Mouse (Mus musculus) kidney, embryonic 15.5 days (tissue): ENCODE measurements around the gene Cmtm5. TPM values are rescaled to one million over a fixed set of nuclear protein-coding genes. Genes with fewer than 3 reads are reported as not detected.

Source experiments
- ATAC-seq: fragments of 200-750 bp; cut with Nextera tagmentation; replicated peaks from 2 replicates; pipeline ENCODE4 v1.8.0; 2017; ENCODE audit warnings: moderate TSS enrichment; ENCODE audit not compliant: low FRiP score
- H3K27ac ChIP-seq: fragments of 300-500 bp; sonication (generic); 2 replicates; pipeline ENCODE4 v1.5.1; 2015; ENCODE audit warnings: mild to moderate bottlenecking, inconsistent platforms
- H3K27me3 ChIP-seq: fragments of 300-500 bp; sonication (generic); 2 replicates; pipeline ENCODE4 v1.6.1; 2015; ENCODE audit warnings: inconsistent platforms
- H3K36me3 ChIP-seq: fragments of 300-500 bp; sonication (generic); 2 replicates; pipeline ENCODE4 v1.6.1; 2015; ENCODE audit warnings: inconsistent platforms
- H3K4me1 ChIP-seq: fragments of 300-500 bp; sonication (generic); 2 replicates; pipeline ENCODE4 v1.6.1; 2015; ENCODE audit warnings: inconsistent platforms
- H3K4me2 ChIP-seq: fragments of 300-500 bp; sonication (generic); 2 replicates; pipeline ENCODE4 v1.6.1; 2015; ENCODE audit warnings: moderate library complexity, mild to moderate bottlenecking, inconsistent platforms
- H3K4me3 ChIP-seq: fragments of 300-500 bp; sonication (generic); replicated peaks from 2 replicates; pipeline ENCODE4 v1.5.1; 2015; ENCODE audit warnings: mild to moderate bottlenecking, inconsistent platforms
- H3K9ac ChIP-seq: fragments of 300-500 bp; sonication (generic); 2 replicates; pipeline ENCODE4 v1.6.1; 2015; ENCODE audit warnings: mild to moderate bottlenecking, inconsistent platforms
- H3K9me3 ChIP-seq: fragments of 300-500 bp; sonication (generic); replicated peaks from 2 replicates; pipeline ENCODE4 v1.6.1; 2016; ENCODE audit warnings: inconsistent platforms
- WGBS: fragments of 180-500 bp; shearing (Covaris S2); methylation state at CpG from one replicate; pipeline ENCODE4 v1.1.7; 2015; ENCODE audit warnings: mixed read lengths; 5-methylcytosine and 5-hydroxymethylcytosine counted together
- polyA plus RNA-seq: library from polyadenylated mRNA; unstranded; fragments of >200 nt; fragmentation: Nextera tagmentation; extraction: Ambion mirVana; gene quantifications from 2 replicates; pipeline ENCODE4 v1.2.1, GENCODE M21; 2015

Gene Cmtm5
- polyA plus RNA-seq, 1 experiment from 2014 or later, result 2.0 TPM

- no peak overlapping the region for H3K9ac ChIP-seq
- H3K4me3 ChIP-seq, result no peak overlapping the region
- H3K9me3 ChIP-seq, result peaks cover 5% of the 10 kb centered on the region
- H3K27ac ChIP-seq, result no peak overlapping the region
- H3K4me1 ChIP-seq, result peaks cover 17% of the 10 kb centered on the region
- WGBS, result 88% methylated on average over 16 of the region's 16 CpGs
- no peak for ATAC-seq
- no peaks in the 10 kb centered on the region for H3K27me3 ChIP-seq
- H3K4me2 ChIP-seq, result no peak overlapping the region
- peaks cover 73% of the 10 kb centered on the region for H3K36me3 ChIP-seq
These were observed 15.9 kb upstream of the Cmtm5 start for GRCm38 (mm10) chr14:54920076-54920685.

DNA sequence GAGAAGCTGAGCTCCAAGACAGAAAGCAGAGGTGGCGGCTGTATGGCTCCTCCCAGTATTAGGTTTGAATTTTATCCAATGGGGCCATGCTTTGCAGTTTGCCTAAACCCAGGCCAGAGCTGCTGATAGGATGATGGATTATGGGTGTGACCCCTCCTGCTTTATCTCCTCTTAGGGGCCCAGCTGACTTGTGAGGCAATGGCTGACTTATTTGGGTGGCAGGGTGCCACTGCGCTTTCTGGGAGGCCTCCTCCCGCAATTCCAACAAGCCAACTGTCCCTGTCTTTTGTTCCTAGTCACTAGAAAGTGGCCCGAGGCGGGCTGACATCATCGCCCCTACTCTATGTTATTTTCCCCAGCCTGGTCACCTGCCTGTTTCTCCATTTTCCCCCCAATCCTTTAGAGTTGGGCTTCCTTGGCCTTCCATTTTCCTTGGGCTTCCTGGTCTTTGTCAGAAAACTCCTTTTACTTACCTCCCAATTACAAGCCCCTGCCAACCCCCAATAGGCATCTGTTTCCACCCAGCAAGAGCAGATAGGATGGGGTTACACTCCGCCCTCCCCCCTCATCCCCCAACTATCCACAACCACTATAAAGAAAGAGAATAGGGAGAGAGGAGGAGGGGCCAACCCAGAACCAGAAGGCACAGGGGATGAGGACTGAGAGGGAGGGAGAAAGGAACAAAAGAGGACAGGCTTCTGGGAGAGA is 11.3 kb upstream of the Cmtm5 start:
- ATAC-seq, result peak; percentile 31
- peaks cover 5% of the 10 kb centered on the region for H3K9me3 ChIP-seq
- H3K4me1 ChIP-seq, result peaks cover 45% of the 10 kb centered on the region
- 16% methylated on average over 7 of the region's 7 CpGs for WGBS
- H3K27me3 ChIP-seq, result no peaks in the 10 kb centered on the region
- H3K4me3 ChIP-seq, result peak overlapping the region; percentile 51
- H3K9ac ChIP-seq, result peak overlapping the region; percentile 74
- H3K27ac ChIP-seq, result peak overlapping the region; percentile 99
- H3K36me3 ChIP-seq, result peaks cover 29% of the 10 kb centered on the region
- peak overlapping the region; percentile 94 for H3K4me2 ChIP-seq

DNA sequence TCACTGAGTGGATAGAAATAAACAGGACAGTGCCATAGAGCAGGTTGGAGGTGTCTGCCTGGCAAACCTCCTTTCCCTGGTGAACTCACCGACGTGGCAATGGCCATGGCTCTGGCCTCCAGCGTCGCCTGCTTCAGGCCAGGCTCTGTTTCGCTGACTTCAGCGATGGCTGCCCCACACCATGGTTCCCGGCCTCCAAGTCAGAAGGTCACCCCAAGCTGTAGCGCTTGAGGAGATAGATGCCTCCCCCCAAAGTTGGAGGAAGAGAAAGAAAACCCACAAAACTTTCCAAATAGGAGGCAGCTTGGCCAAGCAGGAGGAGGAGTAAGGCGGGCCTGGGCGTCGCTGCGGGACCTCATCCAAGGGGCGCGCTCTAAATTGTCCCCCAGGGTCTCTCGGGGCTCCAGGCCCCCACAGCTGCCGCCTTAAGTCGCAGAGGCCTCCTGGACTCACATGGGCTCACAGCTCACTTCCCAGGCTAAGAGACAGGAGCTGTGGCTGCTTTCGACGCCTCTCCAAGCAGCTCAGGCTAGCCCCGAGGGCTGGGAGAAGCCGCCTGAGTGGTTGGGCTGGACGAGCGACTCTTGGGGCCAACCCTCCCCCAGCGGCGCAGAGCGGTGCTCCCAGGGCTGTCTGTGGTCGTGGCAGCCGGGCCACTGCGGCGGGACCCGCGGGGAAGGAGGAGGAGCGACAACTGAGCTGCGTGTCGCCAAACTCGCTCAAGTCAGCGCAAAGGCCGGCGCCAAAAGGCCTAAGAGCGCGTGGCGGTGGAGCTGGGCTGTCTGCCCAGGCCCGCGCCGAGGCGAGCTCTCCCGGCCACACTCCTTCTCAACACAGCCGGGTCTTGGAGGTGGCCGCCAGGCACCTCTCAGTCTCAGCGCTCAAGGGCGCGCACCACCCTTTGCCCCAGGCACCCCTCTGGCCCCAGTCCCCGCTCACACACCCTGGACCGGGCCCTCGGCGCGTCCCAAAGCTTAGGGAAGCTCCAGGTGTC is 10.4 kb upstream of the Cmtm5 start, which contains the start of gene Efs:
TSS of gene Efs (minus strand) at position 778 of the 994 bp plus-strand sequence.
- H3K27ac ChIP-seq, result peak within 1 kb of the TSS; percentile 99
- H3K36me3 ChIP-seq, result peaks cover 20% of the 10 kb centered on the region
- ATAC-seq, result peak; percentile 60
- H3K4me2 ChIP-seq, result peak within 1 kb of the TSS; percentile 94
- peaks cover 5% of the 10 kb centered on the region for H3K9me3 ChIP-seq
- H3K4me1 ChIP-seq, result peaks cover 51% of the 10 kb centered on the region
- H3K4me3 ChIP-seq, result peak within 1 kb of the TSS; percentile 51
- 3% methylated on average over 57 of the region's 57 CpGs for WGBS
- no peaks in the 10 kb centered on the region for H3K27me3 ChIP-seq
- H3K9ac ChIP-seq, result peak within 1 kb of the TSS; percentile 74

GRCm38 (mm10) chr14:54926401-54927158 is 9.5 kb upstream of the Cmtm5 start:
- Histone ChIP-seq H3K27me3 (no peaks in the 10 kb centered on the region), H3K27ac (peak overlapping the region; percentile 99), H3K4me2 (peak overlapping the region; percentile 94), H3K4me3 (peak overlapping the region; percentile 51), H3K9me3 (no peaks in the 10 kb centered on the region), H3K4me1 (peaks cover 52% of the 10 kb centered on the region), H3K9ac (peak overlapping the region; percentile 74), H3K36me3 (peaks cover 11% of the 10 kb centered on the region)
- peak; percentile 87 for ATAC-seq
- under 1% methylated on average over 55 of the region's 58 CpGs for WGBS

DNA sequence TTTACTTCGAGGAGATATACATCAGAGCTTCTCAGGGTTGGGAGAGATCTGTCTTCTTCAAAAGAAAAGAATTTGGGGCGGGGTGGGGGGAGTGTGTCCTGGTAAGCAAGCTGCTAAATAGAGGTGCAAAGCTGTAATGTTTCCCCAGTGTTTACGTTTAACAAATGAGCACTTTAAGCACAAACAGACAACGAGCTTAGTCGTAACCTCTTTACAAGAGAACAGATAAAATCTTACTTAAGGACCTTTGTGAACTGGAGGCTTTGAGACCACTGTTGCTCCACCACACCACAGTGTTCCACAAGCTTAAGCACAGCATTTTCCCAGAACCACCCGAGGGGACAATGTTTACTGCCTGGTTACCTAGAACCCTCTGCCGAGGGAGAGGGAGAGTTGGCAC is 8.8 kb upstream of the Cmtm5 start:
- 13% methylated on average over 7 of the region's 7 CpGs for WGBS

DNA sequence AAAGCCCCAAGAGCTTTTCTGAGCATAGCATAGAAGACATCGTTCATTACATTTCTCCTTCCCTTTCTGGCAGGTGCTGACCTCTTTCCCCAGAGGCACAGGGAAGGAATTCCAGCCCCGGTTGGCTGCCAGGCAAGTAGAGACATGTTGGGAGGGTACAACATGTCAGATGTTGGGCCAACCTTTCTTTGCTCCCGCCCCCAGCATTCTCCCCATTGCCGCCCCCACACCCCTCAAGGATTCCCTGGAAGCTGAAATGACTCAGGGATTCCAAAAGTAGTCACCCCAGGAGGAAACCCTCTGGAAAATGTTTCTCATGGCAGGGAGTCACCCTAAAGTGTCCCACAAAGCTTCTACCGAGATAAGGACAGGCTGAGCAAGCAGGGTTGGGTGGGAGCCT is 6.3 kb upstream of the Cmtm5 start:
- H3K4me1 ChIP-seq, result peaks cover 45% of the 10 kb centered on the region
- no peaks in the 10 kb centered on the region for H3K36me3 ChIP-seq
- no peak overlapping the region for H3K4me2 ChIP-seq
- H3K27ac ChIP-seq, result no peak overlapping the region
- ATAC-seq, result no peak
- 69% methylated on average over 5 of the region's 5 CpGs for whole genome bisulfite sequencing
- no peak overlapping the region for H3K4me3 ChIP-seq
- H3K9me3 ChIP-seq, result no peaks in the 10 kb centered on the region
- H3K27me3 ChIP-seq, result no peaks in the 10 kb centered on the region
- H3K9ac ChIP-seq, result no peak overlapping the region

More for the DNA sequence above, 8.8 kb upstream of the Cmtm5 start:
- H3K4me3 ChIP-seq, result peak overlapping the region; percentile 51
- H3K4me2 ChIP-seq, result peak overlapping the region; percentile 94
- peaks cover 52% of the 10 kb centered on the region for H3K4me1 ChIP-seq
- peak overlapping the region; percentile 99 for H3K27ac ChIP-seq
- H3K27me3 ChIP-seq, result no peaks in the 10 kb centered on the region
- H3K9ac ChIP-seq, result peak overlapping the region; percentile 74
- peaks cover 4% of the 10 kb centered on the region for H3K36me3 ChIP-seq
- H3K9me3 ChIP-seq, result no peaks in the 10 kb centered on the region
- ATAC-seq, result no peak

GRCm38 (mm10) chr14:54930431-54930830 is 5.6 kb upstream of the Cmtm5 start:
- Histone ChIP-seq H3K27me3 (no peaks in the 10 kb centered on the region), H3K4me2 (no peak overlapping the region), H3K4me1 (peaks cover 40% of the 10 kb centered on the region), H3K36me3 (no peaks in the 10 kb centered on the region), H3K27ac (no peak overlapping the region), H3K9ac (no peak overlapping the region), H3K9me3 (no peaks in the 10 kb centered on the region), H3K4me3 (no peak overlapping the region)
- ATAC-seq, result no peak
- 39% methylated on average over 2 of the region's 2 CpGs for WGBS

DNA sequence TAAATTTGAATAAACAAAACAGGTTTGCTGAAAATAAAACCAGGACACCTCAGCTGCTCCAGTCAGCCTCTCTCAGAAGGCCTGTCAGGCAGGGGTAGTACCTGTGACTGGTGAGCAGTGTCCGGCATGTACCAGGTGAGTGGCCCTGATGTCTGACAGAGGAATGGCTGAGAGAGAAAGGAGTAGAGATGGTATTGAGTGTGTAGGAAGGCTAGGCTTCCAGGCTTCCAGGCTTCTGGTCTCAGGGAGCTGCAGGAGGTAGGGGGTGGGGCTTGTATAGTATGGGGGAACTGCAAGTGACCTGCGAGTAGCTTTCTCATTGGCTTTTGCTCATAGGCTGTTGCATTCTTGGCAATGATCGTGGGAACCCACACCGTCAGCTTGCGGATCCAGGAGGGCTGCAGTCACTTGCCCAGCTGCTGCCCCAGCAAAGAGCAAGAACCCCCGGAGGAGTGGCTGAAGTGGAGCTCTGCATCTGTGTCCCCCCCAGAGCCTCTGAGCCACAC is 3.4 kb upstream of the Cmtm5 start, which contains the start of gene Il25:
TSS of gene Il25 (plus strand) at position 51 of the 506 bp plus-strand sequence.
- H3K27me3 ChIP-seq, result no peaks in the 10 kb centered on the region
- H3K4me1 ChIP-seq, result peaks cover 35% of the 10 kb centered on the region
- no peak within 1 kb of the TSS for H3K27ac ChIP-seq
- no peak for ATAC-seq
- H3K9me3 ChIP-seq, result no peaks in the 10 kb centered on the region
- H3K9ac ChIP-seq, result no peak within 1 kb of the TSS
- H3K4me2 ChIP-seq, result no peak within 1 kb of the TSS
- no peaks in the 10 kb centered on the region for H3K36me3 ChIP-seq
- WGBS, result 31% methylated on average over 6 of the region's 6 CpGs
- H3K4me3 ChIP-seq, result no peak within 1 kb of the TSS

DNA sequence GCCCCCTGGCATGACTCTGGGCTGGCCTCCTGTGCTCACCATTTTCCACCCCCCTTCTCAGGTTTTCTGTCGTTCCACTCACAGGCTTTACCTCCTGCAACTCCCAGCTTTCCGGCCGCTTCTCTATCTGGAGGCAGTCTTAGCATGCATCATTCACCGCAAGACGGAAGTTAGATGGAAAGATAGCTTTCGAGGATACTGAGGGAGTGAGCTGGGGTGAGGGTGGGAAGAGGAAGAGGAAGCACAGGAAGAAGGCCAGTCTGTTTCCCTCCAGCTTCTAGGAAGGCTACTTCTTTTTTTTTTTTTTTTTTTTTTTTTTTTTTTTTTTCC is 735 bp downstream of the Cmtm5 start:
- 0 out of 2 replicates have a peak overlapping the region, but pooled peaks have one; percentile 12 for H3K4me3 ChIP-seq
- no peak; the same call in 1 of the 2 replicates for ATAC-seq

GRCm38 (mm10) chr14:54937361-54938182 is 1.5 kb downstream of the Cmtm5 start:
- no peaks in the 10 kb centered on the region for H3K36me3 ChIP-seq
- no peak overlapping the region for H3K4me2 ChIP-seq
- peaks cover 35% of the 10 kb centered on the region for H3K4me1 ChIP-seq
- H3K27ac ChIP-seq, result no peak overlapping the region
- ATAC-seq, result no peak
- H3K27me3 ChIP-seq, result no peaks in the 10 kb centered on the region
- 83% methylated on average over 16 of the region's 16 CpGs for WGBS
- H3K9ac ChIP-seq, result no peak overlapping the region
- H3K4me3 ChIP-seq, result no peak overlapping the region
- H3K9me3 ChIP-seq, result no peaks in the 10 kb centered on the region

More for the DNA sequence above, 735 bp downstream of the Cmtm5 start:
- H3K9ac ChIP-seq, result peak overlapping the region; percentile 5; the same call in 1 of the 2 replicates
- no peaks in the 10 kb centered on the region for H3K27me3 ChIP-seq
- H3K4me1 ChIP-seq, result peaks cover 35% of the 10 kb centered on the region
- H3K9me3 ChIP-seq, result no peaks in the 10 kb centered on the region
- H3K4me2 ChIP-seq, result peak overlapping the region; percentile 41
- H3K36me3 ChIP-seq, result no peaks in the 10 kb centered on the region
- WGBS, result 18% methylated on average over 6 of the region's 6 CpGs
- peak overlapping the region; percentile 82 for H3K27ac ChIP-seq
